Mouse (Mus musculus) MEL (cell line): ENCODE results near the gene Prkch.

Experiments
- CTCF ChIP-seq, 3 experiments: IDR thresholded peaks in 2 of 3; conservative IDR thresholded peaks in 1 of 3; 2 replicates each; pipeline ENCODE4 v1.5.1; 2011 to 2012; ENCODE audit warnings: low read length in 3 of 3, low read depth in 2 of 3, mild to moderate bottlenecking in 2 of 3, improper control_type of control experiment in 1 of 3, inconsistent platforms in 1 of 3, mixed read lengths in 1 of 3, moderate library complexity in 1 of 3; ENCODE audit not compliant: control insufficient read depth in 1 of 3, insufficient read depth in 1 of 3, poor library complexity in 1 of 3, severe bottlenecking in 1 of 3
- EP300 ChIP-seq, 2 experiments: IDR thresholded peaks; 2 replicates each; pipeline ENCODE4 v1.6.1; 2011; ENCODE audit warnings: improper control_type of control experiment in 2 of 2, low read length in 2 of 2, low read depth in 1 of 2, mild to moderate bottlenecking in 1 of 2
- GABPA ChIP-seq: IDR thresholded peaks from 2 replicates; pipeline ENCODE4 v1.6.1; 2012; ENCODE audit warnings: low read depth, mild to moderate bottlenecking, inconsistent platforms, low read length, improper control_type of control experiment, moderate library complexity
- POLR2A ChIP-seq, 2 experiments: IDR thresholded peaks; 2 replicates each; pipeline ENCODE4 v1.6.1; 2011 to 2012; ENCODE audit warnings: low read length in 2 of 2, mild to moderate bottlenecking in 2 of 2, control low read depth in 1 of 2, improper control_type of control experiment in 1 of 2, low read depth in 1 of 2, moderate library complexity in 1 of 2; ENCODE audit not compliant: control insufficient read depth in 1 of 2, insufficient read depth in 1 of 2, poor library complexity in 1 of 2
- POLR2AphosphoS2 ChIP-seq: IDR thresholded peaks from 2 replicates; pipeline ENCODE4 v1.6.1; 2011; ENCODE audit warnings: low read length, improper control_type of control experiment
- RAD21 ChIP-seq: IDR thresholded peaks from 2 replicates; pipeline ENCODE4 v1.6.1; 2011; ENCODE audit warnings: mild to moderate bottlenecking, low read depth, low read length, improper control_type of control experiment
- UBTF ChIP-seq: IDR thresholded peaks from 2 replicates; pipeline ENCODE4 v1.6.1; 2012; ENCODE audit warnings: low read depth, mild to moderate bottlenecking, inconsistent platforms, low read length, improper control_type of control experiment, moderate library complexity, borderline replicate concordance; ENCODE audit not compliant: insufficient read depth

DNA sequence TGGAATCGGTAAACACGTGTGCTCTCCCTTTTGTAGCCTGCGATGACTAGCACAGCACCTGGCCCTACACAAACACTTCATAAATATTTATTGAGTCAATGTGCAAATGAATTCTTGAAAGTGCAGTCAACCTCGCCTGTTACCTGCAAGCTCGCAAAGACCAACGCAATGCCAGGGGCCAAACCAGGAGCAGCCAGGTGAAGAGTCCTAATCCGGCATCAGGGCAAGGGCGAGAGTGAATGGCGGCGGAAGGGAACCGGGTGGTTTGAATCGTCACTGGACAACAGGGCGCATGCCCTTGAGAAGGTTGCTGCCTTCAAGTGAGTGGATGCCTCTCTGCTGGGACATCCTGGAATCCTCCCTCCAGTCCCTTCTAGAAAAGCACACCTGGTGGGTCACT lies 208.6 kb downstream of the Prkch start:
- no peak for TF ChIP-seq POLR2A (IDR thresholded peaks at IDR 0.05; ENCODE audit: control insufficient read depth in 1 of 2, insufficient read depth in 1 of 2, low read depth in 1 of 2, low read length in 2 of 2, poor library complexity in 1 of 2)
- no peak for TF ChIP-seq GABPA
- no peak for TF ChIP-seq CTCF (IDR thresholded peaks at IDR 0.05 in 2 of 3, conservative IDR thresholded peaks at IDR 0.05 in 1 of 3; ENCODE audit: control insufficient read depth in 1 of 3, insufficient read depth in 1 of 3, low read depth in 2 of 3, low read length in 3 of 3, poor library complexity in 1 of 3, severe bottlenecking in 1 of 3)
- no peak for TF ChIP-seq POLR2AphosphoS2
- TF ChIP-seq UBTF, result no peak
- no peak for TF ChIP-seq RAD21
- no peak for TF ChIP-seq EP300 (IDR thresholded peaks at IDR 0.05; ENCODE audit: low read depth in 1 of 2, low read length in 2 of 2)
